Mouse (Mus musculus) mouse trophoblast stem cell (cell line): ENCODE results near the gene Nono.
"Not testable (repeated sequence)": the region's sequence is repeated elsewhere in the genome, so short reads cannot be mapped to it uniquely, and the experiment has no call there.

Source experiments
- in situ Hi-C, 2 experiments: fragments of 300-500 bp; cut with MseI, MboI; formaldehyde crosslinking; loops; 2 replicates in 1 of 2; 3 replicates in 1 of 2; pipeline ENCODE4 v1.15.1; 2025

The Nono gene

DNA sequence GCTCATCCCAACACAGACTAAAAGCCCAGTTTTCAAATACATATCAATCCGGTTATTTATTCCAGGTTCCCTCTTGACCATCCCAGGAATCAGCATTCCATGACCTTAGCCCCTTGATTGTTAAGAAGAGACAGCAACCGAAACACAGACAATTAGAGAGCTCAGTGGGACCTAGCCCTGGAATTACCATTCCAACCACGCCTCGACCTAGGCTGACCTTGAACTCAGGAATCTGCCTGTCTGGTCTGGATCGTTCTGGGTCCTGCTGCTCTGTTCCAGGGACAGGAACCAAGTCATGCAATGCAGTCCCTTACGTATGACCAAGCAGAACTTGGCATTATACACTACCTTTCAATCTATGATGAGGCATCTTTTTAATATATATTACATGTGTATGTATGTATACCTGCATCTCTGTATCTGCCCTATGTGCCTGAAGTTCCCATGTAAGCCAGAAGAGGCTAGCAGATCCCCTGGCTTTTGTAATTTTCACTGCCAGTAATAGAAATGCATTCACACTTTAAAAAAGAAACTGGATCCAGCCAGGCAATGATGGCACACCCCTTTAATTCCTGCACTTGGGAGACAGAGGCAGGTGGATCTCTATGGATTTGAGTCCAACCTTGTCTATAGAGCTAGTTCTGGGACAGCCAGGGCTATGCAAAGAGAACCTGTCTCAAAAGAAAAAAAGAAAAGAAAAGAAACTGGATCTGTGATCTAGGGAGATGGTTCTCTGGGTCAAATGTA is 52.7 kb downstream of the Nono start:
- in situ Hi-C loops = no loop called here

DNA sequence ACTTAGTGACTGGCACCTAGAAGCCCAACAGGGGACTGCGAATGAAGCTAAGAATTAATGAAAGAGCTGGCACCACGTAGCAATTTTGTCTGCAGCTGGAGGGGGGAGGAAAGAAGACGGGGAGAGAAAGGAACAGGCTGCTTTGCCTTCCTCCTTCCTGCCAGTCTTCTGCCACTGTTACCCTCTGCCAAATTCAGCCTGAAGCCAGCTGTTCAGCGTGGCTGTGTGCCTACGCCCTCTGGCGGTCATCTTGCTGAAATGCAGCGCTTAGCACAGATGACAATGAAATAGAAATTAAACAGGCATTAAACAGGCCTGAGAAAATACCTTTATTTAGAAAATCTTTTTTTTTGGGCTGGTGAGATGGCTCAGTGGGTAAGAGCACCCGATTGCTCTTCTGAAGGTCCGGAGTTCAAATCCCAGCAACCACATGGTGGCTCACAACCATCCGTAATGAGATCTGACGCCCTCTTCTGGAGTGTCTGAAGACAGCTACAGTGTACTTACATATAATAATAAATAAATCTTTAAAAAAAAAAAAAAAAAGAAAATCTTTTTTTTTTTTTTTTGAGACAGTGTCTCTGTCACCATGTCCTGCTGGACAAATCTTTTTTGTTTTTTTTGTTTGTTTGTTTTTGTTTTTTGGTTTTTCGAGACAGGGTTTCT is 57.5 kb downstream of the Nono start:
- in situ Hi-C loops = not testable (repeated sequence)
